Mouse (Mus musculus): ENCODE results near the gene Pakap. TPM values are rescaled to one million over a fixed set of nuclear protein-coding genes. Genes with fewer than 3 reads are reported as not detected.

The Pakap gene
- total RNA-seq, 1 experiment from 2014 or later: not detected

- ATAC-seq (ENCODE audit: extremely low read depth, insufficient number of reproducible peaks, low FRiP score, poor library complexity, severe bottlenecking): no peak
Observed at GRCm38 (mm10) chr4:57656388-57656787, 88.4 kb downstream of the Pakap start.

DNA sequence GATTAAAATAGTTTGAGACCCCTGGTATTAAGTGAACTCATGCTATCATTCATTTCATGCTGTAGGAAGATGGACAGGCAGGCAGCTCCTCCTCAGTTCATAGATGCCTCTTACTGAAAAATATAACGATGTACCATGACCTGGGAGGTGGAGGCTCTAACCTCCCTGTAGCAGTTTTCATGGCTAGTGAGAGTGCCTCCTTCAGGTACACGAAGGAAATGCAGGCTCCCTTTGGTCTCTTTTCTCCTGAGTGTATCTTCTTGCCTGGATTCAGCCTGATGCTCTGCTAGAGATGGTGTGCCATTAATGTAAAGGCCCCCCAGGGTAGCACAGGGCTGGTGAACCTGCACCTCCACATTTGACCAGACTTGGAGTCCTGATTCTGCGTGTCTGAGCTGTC, 88.9 kb downstream of the Pakap start:
- ATAC-seq (ENCODE audit: extremely low read depth, insufficient number of reproducible peaks, low FRiP score, poor library complexity, severe bottlenecking): no peak

- no peak for ATAC-seq (ENCODE audit: extremely low read depth, insufficient number of reproducible peaks, low FRiP score, poor library complexity, severe bottlenecking)
Observed at GRCm38 (mm10) chr4:57660470-57660869, 92.5 kb downstream of the Pakap start.

DNA sequence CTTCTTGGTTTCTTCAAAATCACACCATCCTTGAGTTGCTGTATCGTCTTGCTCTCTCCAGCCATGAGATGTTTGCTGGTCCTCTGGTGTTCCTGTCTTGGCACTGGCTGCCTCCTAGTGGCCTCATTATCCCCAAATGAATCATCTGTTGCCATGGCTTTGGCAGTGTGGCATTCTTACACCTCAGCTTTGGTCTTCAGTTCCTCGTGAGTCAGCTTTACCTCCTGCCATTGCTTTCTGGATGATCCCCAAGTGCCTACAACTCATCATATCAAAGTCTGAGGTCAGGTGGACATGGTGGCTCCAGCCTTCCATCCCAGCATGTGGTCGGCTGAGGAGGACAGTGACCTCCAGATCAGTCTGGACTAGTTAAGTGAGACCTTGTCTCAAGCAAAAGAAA, 98.1 kb downstream of the Pakap start:
- ATAC-seq (ENCODE audit: extremely low read depth, insufficient number of reproducible peaks, low FRiP score, poor library complexity, severe bottlenecking): no peak

DNA sequence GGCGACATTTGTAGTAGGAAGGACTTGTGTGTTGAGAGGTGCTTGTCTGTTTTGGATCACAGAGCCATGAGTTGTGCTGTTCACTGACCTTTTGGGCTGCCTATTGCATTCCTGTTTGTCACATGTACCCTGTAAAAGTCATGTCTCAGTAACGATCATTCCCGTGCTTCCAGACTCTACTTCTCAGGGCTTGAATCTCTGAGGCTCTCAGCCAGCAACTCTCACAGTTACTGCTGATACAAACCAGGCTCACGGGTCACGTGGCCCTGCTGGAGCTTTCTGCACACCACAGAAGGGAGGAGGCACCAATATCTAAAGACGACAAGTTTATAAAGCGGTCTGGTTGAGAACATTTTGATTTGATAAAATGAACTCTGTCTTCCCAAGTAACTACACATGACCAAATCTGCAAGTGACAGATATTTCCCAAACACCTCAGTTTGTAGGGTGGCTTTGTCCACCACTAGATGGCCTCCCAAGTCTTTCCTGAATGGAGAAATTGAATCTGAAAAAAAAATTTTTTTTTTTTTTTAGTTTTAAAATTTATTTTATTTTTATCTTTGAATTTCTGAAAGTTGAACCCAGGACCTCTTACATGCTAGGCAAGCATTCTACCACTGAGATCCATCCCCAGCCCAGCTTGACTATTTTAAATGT, 103.0 kb downstream of the Pakap start:
- no peak for ATAC-seq (ENCODE audit: extremely low read depth, insufficient number of reproducible peaks, low FRiP score, poor library complexity, severe bottlenecking)

- no peak for ATAC-seq (ENCODE audit: extremely low read depth, insufficient number of reproducible peaks, low FRiP score, poor library complexity, severe bottlenecking)
Observed at GRCm38 (mm10) chr4:57672541-57672940, 104.6 kb downstream of the Pakap start.

- peak; percentile 79 for ATAC-seq (ENCODE audit: extremely low read depth, insufficient number of reproducible peaks, low FRiP score, poor library complexity, severe bottlenecking)
Observed at GRCm38 (mm10) chr4:57672996-57673906, 105.3 kb downstream of the Pakap start.

DNA sequence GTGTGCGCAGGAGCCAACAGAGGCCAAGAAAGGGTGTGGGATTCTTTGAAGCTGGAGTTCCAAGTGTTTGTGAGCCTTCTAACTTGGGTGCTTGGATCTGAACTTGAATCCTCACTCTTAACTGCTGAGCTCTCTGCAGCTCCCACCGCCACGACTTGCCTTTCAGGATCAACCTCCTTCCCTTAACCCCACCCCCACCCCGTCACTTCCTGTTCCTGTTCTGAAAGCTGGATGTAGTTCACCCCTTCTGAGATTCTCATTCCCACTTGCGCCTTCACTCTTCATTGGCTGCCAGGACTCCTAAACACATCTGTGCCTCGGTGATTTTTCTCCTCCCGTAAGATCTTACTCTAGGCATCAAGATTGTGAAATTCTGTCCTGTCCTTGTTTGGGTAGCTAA, 106.4 kb downstream of the Pakap start:
- no peak for ATAC-seq (ENCODE audit: extremely low read depth, insufficient number of reproducible peaks, low FRiP score, poor library complexity, severe bottlenecking)

DNA sequence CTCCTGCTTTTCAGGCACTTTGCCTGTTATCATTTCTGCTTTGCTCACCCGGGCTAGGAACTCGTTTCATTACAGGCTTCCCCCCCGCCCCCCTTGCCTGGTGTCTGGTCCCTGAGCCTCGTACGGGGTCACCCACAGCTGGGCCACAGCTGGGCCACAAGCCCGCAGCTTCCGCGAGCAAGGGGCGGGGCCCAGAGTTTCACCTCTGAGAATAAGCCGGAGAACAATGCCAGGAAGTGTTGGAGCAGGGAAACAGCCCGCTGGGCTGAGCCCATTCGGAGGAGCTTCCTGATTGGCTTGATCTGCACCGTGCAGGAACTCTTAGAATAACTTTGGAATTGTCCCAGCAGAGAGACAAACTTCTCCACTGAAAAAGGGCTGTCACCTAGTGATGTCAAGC, 107.4 kb downstream of the Pakap start:
- ATAC-seq (ENCODE audit: extremely low read depth, insufficient number of reproducible peaks, low FRiP score, poor library complexity, severe bottlenecking): no peak

DNA sequence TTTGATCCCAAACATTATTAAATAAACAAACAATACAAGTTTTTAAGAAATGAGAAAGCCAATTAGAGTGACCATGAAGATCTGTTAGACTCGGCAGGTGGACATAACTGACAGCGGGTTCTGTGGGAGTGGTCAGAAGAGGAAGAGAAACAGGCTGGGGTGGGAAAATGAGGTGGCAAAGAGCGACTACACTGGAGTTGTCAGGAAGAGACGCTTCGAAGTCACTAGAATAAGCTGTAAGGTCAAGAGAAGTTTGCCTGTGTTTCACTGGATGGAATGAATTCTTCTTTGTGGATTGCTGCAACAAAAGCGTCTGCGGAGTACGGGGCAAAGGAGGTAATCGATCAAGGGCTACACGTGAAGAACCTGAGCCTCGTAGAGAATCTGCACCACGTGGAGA, 109.9 kb downstream of the Pakap start:
- ATAC-seq (ENCODE audit: extremely low read depth, insufficient number of reproducible peaks, low FRiP score, poor library complexity, severe bottlenecking): no peak

GRCm38 (mm10) chr4:57678991-57679457, 111.0 kb downstream of the Pakap start:
- no peak for ATAC-seq (ENCODE audit: extremely low read depth, insufficient number of reproducible peaks, low FRiP score, poor library complexity, severe bottlenecking)

DNA sequence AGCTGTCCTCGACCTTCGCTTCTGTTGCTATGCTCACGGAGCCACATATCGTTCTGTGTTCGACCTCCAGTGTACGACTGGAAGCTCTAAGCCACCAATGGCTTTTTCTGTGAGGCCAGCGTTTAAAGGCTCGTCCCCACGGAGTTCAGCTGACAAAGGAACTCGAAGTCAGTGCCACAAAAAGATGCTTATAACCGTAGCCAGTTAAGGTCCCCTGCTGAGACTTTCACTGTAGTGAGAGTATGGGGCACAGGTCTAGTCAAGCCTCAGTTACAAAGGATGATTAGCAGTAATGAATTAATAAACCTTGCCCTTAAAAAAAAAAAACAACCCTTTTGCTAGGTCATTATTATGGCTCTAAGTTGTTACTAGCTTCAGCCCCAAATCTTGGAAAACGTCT, 112.2 kb downstream of the Pakap start:
- ATAC-seq (ENCODE audit: extremely low read depth, insufficient number of reproducible peaks, low FRiP score, poor library complexity, severe bottlenecking): no peak

- ATAC-seq (ENCODE audit: extremely low read depth, insufficient number of reproducible peaks, low FRiP score, poor library complexity, severe bottlenecking): peak; percentile 90
Observed at GRCm38 (mm10) chr4:57681511-57681910, 113.5 kb downstream of the Pakap start.

DNA sequence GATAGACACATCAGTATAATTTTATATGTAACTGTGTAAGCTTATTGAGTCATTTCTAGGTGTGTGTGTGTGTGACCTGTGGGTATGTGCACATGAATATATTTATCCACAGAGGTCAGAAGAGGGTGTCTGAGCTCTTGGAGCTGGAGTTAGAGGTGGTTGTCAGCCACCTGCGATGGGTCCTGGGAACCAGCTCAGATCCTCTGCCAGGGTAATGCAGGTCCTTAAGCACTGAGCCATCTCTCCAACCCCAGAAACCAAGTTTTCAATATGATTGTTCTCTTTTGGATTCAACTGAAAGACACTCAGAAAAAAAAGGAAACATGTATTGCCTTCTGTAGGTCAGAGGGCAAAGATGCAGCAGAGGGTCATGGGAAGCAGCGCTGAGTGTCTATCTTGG, 114.4 kb downstream of the Pakap start:
- no peak for ATAC-seq (ENCODE audit: extremely low read depth, insufficient number of reproducible peaks, low FRiP score, poor library complexity, severe bottlenecking)

GRCm38 (mm10) chr4:57682944-57683343, 115.0 kb downstream of the Pakap start:
- no peak for ATAC-seq (ENCODE audit: extremely low read depth, insufficient number of reproducible peaks, low FRiP score, poor library complexity, severe bottlenecking)

GRCm38 (mm10) chr4:57684676-57685215, 116.8 kb downstream of the Pakap start:
- no peak for ATAC-seq (ENCODE audit: extremely low read depth, insufficient number of reproducible peaks, low FRiP score, poor library complexity, severe bottlenecking)

DNA sequence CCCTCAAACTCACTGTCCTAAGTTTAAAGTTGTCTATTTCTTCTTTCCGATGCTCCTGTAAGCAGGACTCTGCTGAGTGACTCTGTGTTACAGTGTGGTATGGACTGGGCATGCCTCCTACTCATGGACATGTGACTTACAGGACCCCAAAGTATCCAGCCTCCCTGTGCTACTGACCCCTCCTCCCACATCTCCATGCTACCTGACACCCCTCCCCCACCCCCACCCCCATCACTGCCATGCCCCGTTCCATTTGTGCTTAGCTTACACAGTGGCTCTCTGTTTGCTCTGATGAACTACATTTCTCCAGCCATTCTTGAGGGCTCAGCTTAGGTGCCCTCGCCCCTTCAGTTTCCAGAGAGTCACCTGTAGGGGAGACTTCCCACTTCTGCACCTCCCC, 118.8 kb downstream of the Pakap start:
- no peak for ATAC-seq (ENCODE audit: extremely low read depth, insufficient number of reproducible peaks, low FRiP score, poor library complexity, severe bottlenecking)

- no peak for ATAC-seq (ENCODE audit: extremely low read depth, insufficient number of reproducible peaks, low FRiP score, poor library complexity, severe bottlenecking)
Observed at GRCm38 (mm10) chr4:57687583-57687982, 119.6 kb downstream of the Pakap start.

DNA sequence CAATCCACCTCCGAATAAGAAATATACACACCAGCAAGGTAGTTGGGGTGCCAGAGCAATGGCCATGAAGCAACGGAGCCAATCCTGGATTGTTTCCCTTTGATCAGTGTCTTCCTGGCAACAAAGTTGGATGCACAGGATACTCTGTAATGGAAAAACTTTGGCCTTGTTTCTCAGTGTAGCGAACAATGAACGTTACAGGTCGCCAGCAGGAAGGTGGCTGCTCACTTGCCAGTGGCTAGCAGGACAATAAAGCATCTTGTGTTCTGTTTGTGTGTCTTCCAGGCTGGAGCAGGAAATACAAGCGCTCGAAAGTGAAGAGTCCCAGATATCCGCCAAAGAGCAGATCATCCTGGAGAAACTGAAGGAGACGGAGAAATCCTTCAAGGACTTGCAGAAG, 120.2 kb downstream of the Pakap start:
- ATAC-seq (ENCODE audit: extremely low read depth, insufficient number of reproducible peaks, low FRiP score, poor library complexity, severe bottlenecking): no peak

GRCm38 (mm10) chr4:57690001-57690400, 122.0 kb downstream of the Pakap start:
- no peak for ATAC-seq (ENCODE audit: extremely low read depth, insufficient number of reproducible peaks, low FRiP score, poor library complexity, severe bottlenecking)

Data from neutrophil, adult 5-6 weeks (primary cell).